Mouse (Mus musculus): ENCODE results near the gene Gm21985. TPM values are rescaled to one million over a fixed set of nuclear protein-coding genes. Genes with fewer than 3 reads are reported as not detected.
A peak's percentile ranks its signal among the peaks of the same experiment; 100 is the strongest.
"Not testable (repeated sequence)": the region's sequence is repeated elsewhere in the genome, so short reads cannot be mapped to it uniquely, and the experiment has no call there.

Gene Gm21985
- polyA plus RNA-seq, 1 experiment from 2014 or later, result not detected

DNA sequence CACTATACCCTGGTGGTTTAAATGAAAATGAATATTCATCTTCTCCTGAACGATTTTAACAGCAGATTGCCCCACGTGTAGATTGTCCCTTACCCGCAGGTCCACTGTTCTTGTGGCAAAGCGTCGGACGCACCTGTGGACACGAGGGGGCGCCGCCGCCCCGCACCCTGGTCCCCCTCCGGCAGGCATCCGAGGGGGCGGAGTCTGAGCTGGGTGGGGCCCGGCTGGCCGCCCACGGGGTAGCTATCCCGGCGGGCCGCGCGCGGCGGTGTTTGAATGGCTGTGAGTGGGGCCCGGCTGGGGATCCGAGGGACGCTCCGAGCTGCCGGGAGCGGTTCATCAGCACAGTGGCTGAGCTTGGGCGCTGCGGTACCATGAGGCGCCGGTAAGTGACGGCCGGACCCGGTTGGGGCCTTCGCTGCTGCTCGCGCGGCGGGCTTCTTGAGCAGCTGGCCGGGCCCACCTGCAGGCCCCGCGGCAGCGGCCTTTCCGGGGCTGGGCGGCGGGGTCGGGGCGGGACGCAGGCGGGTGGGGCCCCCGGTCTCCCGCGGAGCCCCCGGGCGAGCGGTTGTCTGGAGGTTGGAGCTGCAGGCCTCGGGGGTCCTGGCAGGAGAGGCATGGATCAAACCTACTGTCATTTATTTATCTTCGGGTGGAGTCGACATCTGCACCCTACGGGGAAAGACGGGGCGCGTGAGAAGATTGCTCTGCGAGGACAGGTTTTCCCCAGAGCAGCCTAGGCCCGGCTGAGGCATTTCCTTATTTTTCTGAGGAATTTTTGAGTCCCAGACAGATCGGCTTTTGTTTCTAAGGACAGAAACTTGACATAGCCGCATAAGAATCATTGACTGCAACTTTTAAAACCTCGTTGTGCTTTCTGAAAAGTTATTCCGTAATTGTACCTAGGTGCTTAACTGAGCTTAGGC is 113.1 kb downstream of the Gm21985 start, which contains the start of gene Katnbl1:
TSS of gene Katnbl1 (plus strand) at position 239 of the 926 bp plus-strand sequence.
- peak; percentile 100 for ATAC-seq
- Histone ChIP-seq H3K9me3 (replicated peaks) (no peaks in the 10 kb centered on the region), H3K4me2 (peak within 1 kb of the TSS; percentile 71), H3K4me1 (peaks cover 16% of the 10 kb centered on the region), H3K4me3 (peak within 1 kb of the TSS; percentile 92), H3K36me3 (ENCODE audit: poor library complexity, severe bottlenecking) (no peaks in the 10 kb centered on the region), H3K27me3 (0 out of 2 replicates have a peak, but pooled peaks cover 3% of the 10 kb centered on the region), H3K9ac (peak within 1 kb of the TSS; percentile 96), H3K27ac (peak within 1 kb of the TSS; percentile 88)
- under 1% methylated on average over 71 of the region's 72 CpGs for WGBS

DNA sequence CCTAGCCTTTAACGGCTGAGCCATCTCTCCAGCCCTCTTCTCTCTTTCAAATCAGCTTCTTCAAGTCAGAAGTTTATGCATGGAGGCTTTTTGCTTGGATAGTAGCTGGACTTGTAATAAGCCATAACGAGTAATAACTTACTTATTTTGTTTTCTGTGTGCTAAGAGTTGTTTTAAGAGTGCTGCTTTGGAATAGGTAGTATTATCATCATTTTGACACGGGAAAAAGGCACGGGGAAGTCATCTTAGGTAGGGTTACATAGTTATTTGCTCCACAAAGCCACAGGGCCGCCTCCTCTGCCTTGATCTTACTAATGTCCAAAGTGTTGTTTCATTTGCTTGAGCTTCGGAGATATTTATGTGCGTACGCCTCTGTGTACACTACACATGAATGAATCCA is 114.0 kb downstream of the Gm21985 start:
- peaks cover 16% of the 10 kb centered on the region for H3K4me1 ChIP-seq
- H3K9ac ChIP-seq, result peak overlapping the region; percentile 96
- ATAC-seq, result no peak
- no peaks in the 10 kb centered on the region for H3K9me3 ChIP-seq (replicated peaks)
- peak overlapping the region; percentile 71 for H3K4me2 ChIP-seq
- H3K4me3 ChIP-seq, result peak overlapping the region; percentile 92
- H3K27ac ChIP-seq, result no peak overlapping the region
- 0 out of 2 replicates have a peak, but pooled peaks cover 3% of the 10 kb centered on the region for H3K27me3 ChIP-seq
- 54% methylated on average over 8 of the region's 8 CpGs for WGBS
- no peaks in the 10 kb centered on the region for H3K36me3 ChIP-seq (ENCODE audit: poor library complexity, severe bottlenecking)

DNA sequence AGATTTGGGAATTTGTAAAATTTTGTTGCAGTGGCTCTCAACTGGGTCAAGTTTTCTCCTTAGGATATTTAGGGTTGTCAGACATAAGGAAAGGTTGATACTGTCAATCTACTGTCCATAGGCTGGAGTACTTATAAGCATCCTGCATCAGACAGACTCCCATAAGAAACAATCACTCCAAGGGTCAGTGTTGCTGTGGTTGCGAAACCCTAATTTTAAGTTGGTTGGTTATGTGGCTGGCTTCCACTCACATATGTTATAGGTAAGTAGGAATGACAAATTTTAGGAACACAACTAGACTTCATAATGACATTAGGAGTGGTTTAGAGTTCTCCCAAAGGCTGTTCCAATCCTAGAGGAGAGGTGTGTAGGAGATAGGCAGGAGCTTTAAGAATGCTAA is 115.1 kb downstream of the Gm21985 start:
- H3K27ac ChIP-seq, result no peak overlapping the region
- no peak overlapping the region for H3K4me2 ChIP-seq
- no peak overlapping the region for H3K4me3 ChIP-seq
- WGBS, result 95% methylated on average over 1 of the region's 1 CpGs
- ATAC-seq, result no peak
- H3K9me3 ChIP-seq (replicated peaks), result no peaks in the 10 kb centered on the region
- H3K27me3 ChIP-seq, result 0 out of 2 replicates have a peak, but pooled peaks cover 1% of the 10 kb centered on the region
- H3K36me3 ChIP-seq (ENCODE audit: poor library complexity, severe bottlenecking), result no peaks in the 10 kb centered on the region
- peaks cover 16% of the 10 kb centered on the region for H3K4me1 ChIP-seq
- H3K9ac ChIP-seq, result no peak overlapping the region

DNA sequence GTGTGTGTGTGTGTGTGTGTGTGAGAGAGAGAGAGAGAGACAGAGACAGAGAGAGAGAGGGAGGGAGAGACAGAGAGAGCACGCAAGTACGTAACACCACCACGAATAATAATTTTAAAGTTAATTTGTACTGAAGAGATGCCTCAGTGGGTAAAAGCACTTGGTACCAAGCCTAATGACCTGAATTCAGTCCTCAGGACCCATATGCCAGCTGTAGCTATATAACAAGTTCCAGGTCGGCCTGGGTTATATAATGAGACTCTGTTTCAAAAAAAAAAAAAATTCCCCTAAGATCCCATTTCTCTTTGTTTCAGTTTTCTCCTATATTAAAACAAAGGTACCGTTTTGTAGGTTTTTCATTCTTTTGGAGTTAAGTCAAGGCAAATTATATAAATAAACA is 124.7 kb downstream of the Gm21985 start:
- Histone ChIP-seq H3K9me3 (replicated peaks) (no peaks in the 10 kb centered on the region), H3K27ac (no peak overlapping the region), H3K4me2 (no peak overlapping the region), H3K36me3 (ENCODE audit: poor library complexity, severe bottlenecking) (no peaks in the 10 kb centered on the region), H3K4me1 (no peaks in the 10 kb centered on the region), H3K9ac (no peak overlapping the region), H3K27me3 (no peaks in the 10 kb centered on the region), H3K4me3 (no peak overlapping the region)
- WGBS, result 88% methylated on average over 5 of the region's 5 CpGs
- no peak for ATAC-seq

DNA sequence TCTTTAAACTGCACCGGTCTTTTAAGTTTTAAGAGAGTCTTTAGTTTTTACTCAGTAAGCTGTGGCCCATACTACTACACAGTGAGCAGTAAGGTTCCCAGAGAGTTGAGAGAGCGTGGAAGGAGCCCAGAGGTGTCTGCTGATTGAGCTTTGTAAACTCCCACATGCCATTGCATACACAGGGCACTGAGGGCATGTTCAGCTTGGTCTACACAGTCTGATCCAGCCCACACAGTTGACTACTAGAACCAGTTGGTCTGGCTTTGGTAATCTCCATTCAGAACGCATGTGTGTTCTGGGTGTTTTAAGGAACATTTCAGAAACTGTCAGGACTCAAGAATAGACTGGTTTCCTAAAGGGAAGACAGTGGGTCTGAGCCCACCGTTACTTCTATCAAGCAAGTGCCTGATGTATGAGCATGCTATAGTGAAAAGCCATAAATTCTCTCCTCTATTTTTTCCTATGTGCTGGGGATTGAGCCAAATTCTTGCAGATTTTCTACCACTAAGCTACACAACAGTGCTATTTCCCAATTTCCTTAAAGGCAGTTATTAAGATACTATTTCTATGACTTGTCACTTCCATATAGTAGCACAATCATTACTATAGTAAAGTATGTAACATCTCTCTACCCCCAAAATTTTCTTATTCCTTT is 125.4 kb downstream of the Gm21985 start:
- Histone ChIP-seq H3K27ac (no peak overlapping the region), H3K4me2 (no peak overlapping the region), H3K36me3 (ENCODE audit: poor library complexity, severe bottlenecking) (no peaks in the 10 kb centered on the region), H3K9ac (no peak overlapping the region), H3K4me1 (no peaks in the 10 kb centered on the region), H3K27me3 (no peaks in the 10 kb centered on the region), H3K9me3 (replicated peaks) (no peaks in the 10 kb centered on the region), H3K4me3 (no peak overlapping the region)
- WGBS, result 91% methylated on average over 4 of the region's 4 CpGs
- no peak for ATAC-seq

DNA sequence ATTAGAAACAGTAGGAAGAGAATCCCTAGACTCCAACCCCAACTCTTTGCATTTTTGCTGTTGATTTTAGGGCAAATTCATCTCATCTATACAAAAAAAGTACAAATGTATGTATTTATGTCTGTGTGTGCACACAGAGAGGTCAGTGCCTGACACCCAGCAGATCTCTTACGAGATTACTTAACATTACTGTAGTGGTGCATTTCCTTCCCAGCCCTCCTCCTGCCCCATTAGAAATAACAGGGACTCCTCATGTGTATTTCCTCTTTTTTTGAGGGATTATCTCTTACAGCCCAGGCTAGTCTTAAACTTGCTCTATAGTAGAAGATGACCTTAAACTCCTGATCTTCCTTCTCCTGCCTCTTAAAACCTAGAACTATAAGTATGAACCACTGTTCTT is 126.6 kb downstream of the Gm21985 start:
- H3K36me3 ChIP-seq (ENCODE audit: poor library complexity, severe bottlenecking), result no peaks in the 10 kb centered on the region
- H3K9ac ChIP-seq, result no peak overlapping the region
- H3K4me3 ChIP-seq, result no peak overlapping the region
- no peaks in the 10 kb centered on the region for H3K4me1 ChIP-seq
- no peak overlapping the region for H3K4me2 ChIP-seq
- no peak for ATAC-seq
- no peaks in the 10 kb centered on the region for H3K27me3 ChIP-seq
- no peaks in the 10 kb centered on the region for H3K9me3 ChIP-seq (replicated peaks)
- no peak overlapping the region for H3K27ac ChIP-seq
- 95% methylated on average over 1 of the region's 1 CpGs for WGBS

DNA sequence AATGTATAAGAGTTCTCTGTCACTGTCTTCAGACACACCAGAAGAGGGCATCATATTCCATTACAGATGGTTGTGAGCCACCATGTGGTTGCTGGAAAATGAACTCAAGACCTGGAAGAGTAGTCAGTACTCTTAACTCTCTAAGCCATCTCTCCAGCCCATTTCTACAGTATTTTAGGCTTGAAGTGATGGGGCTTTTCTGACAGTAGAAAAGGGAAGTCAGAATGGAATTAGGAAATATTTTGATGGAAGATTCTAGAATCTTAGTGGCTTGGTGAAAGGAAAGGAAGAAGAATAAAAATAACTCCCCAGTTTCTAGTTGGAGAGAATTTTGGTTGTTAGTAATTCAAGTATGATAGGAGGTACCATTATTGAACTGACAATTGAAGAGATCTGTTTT is 127.8 kb downstream of the Gm21985 start:
- H3K27me3 ChIP-seq, result no peaks in the 10 kb centered on the region
- no peaks in the 10 kb centered on the region for H3K36me3 ChIP-seq (ENCODE audit: poor library complexity, severe bottlenecking)
- no peaks in the 10 kb centered on the region for H3K4me1 ChIP-seq
- no peaks in the 10 kb centered on the region for H3K9me3 ChIP-seq (replicated peaks)
- H3K27ac ChIP-seq, result no peak overlapping the region
- no peak overlapping the region for H3K4me3 ChIP-seq
- no peak overlapping the region for H3K9ac ChIP-seq
- no peak overlapping the region for H3K4me2 ChIP-seq
- no peak for ATAC-seq

DNA sequence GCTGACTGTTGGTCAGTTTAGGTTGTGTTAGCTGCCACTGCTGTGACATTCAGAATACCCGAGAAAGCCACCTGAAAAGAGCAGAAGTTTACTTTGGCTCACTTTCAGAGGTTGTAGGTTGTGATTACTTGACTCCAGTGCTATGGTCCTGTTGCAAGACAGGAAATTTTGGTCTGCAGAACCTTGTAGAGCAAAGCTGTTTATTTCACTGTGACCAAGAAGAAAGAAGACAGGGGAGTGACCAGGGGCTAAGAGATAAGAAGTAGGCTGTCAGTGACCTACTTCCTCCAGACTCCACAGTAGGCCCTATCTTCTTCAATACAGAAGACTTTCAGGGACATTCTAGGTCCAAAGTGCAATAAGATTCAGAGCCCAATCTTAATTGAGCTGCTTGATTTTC is 130.5 kb downstream of the Gm21985 start:
- Histone ChIP-seq H3K4me2 (no peak overlapping the region), H3K9ac (no peak overlapping the region), H3K4me1 (no peaks in the 10 kb centered on the region), H3K4me3 (no peak overlapping the region), H3K27ac (no peak overlapping the region), H3K36me3 (ENCODE audit: poor library complexity, severe bottlenecking) (no peaks in the 10 kb centered on the region), H3K27me3 (no peaks in the 10 kb centered on the region), H3K9me3 (replicated peaks) (no peaks in the 10 kb centered on the region)
- WGBS, result 72% methylated on average over 1 of the region's 1 CpGs
- ATAC-seq, result no peak

DNA sequence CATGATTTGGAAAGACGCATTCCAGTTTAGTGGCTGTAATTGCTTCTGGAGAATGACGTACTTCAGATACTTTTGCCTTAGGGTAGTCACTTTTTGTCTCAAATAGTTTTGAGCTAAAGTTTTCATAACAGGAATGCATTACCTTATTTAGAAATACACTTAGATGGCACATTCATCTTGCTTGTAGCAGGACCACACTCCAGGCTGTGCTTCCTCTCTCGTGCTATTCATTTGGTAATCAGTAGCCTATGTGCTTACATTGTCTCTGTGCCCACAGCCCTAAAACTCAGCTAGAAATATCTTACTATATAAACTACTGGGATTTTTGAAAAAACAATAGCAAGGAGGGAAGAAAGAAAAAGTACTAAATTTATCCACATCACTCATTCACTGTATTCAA is 140.9 kb downstream of the Gm21985 start:
- WGBS, result 92% methylated on average over 3 of the region's 3 CpGs
- no peak for ATAC-seq
- H3K4me2 ChIP-seq, result no peak overlapping the region
- H3K27ac ChIP-seq, result no peak overlapping the region
- H3K9ac ChIP-seq, result no peak overlapping the region
- no peaks in the 10 kb centered on the region for H3K4me1 ChIP-seq
- no peak overlapping the region for H3K4me3 ChIP-seq
- H3K9me3 ChIP-seq (replicated peaks), result no peaks in the 10 kb centered on the region
- H3K36me3 ChIP-seq (ENCODE audit: poor library complexity, severe bottlenecking), result peaks cover 25% of the 10 kb centered on the region
- H3K27me3 ChIP-seq, result no peaks in the 10 kb centered on the region

DNA sequence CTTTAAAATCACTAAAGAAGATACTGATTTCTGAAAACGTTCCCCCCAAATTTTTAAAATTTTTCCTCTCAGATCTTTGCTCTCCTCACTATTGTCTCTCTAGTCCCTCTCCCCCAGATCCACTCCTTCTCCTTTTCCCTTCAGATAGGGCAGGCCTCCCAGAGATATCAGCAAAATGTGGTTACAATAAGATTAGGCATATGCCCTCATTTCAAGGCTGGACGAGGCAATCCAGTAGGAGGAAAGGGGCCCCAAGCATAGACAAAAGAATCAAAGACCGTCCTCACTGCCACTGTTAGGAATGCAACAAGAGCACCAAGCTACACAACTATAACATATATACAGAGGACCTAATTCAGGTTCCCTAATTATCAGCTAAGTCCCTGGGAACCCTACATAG is 159.2 kb downstream of the Gm21985 start:
- H3K4me1 ChIP-seq, result no peaks in the 10 kb centered on the region
- H3K36me3 ChIP-seq (ENCODE audit: poor library complexity, severe bottlenecking), result no peaks in the 10 kb centered on the region
- H3K4me3 ChIP-seq, result no peak overlapping the region
- no peak for ATAC-seq
- H3K27ac ChIP-seq, result no peak overlapping the region
- H3K9me3 ChIP-seq (replicated peaks), result no peaks in the 10 kb centered on the region
- no peak overlapping the region for H3K9ac ChIP-seq
- 78% methylated on average over 3 of the region's 3 CpGs for WGBS
- H3K27me3 ChIP-seq, result no peaks in the 10 kb centered on the region
- no peak overlapping the region for H3K4me2 ChIP-seq

DNA sequence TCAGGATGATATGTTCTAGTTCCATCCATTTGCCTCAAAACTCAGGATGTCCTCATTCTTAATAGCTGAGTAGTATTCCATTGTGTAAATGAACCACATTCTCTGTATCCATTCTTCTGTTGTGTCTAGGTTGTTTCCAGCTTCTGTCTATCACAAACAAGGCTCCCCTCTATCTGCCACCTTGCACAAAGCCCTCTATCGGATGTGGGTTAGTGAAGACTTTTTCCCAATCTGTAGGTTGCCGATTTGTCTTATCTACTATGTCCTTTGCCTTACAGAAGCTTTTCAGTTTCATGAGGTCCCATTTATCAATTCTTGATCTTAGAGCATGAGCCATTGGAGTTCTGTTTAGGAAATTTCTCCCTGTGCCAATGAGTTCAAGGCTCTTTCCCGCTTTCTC is 162.4 kb downstream of the Gm21985 start:
- not testable (repeated sequence) for H3K4me3 ChIP-seq; H3K27ac ChIP-seq; H3K27me3 ChIP-seq; H3K4me1 ChIP-seq; ATAC-seq; H3K9me3 ChIP-seq (replicated peaks); H3K4me2 ChIP-seq; H3K36me3 ChIP-seq (ENCODE audit: poor library complexity, severe bottlenecking); H3K9ac ChIP-seq
- 88% methylated on average over 3 of the region's 3 CpGs for WGBS

DNA sequence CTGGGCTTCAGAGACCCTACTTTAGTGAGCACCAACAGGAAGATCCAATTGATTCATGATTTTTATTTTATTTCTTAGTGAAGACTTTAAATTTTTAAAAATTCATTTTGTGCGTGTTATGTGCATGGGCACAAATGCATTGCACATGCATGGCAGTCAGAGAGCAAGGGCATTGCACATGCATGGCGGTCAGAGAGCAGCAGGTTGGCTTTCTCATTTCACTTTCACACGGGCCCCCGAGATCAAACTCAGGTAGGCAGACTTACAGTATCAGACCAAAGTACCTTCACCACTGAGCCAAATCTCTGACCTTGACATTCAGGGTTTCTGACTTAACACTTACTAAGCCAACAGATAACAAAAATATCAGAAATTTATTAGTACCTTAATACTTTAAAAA is 163.6 kb downstream of the Gm21985 start:
- Histone ChIP-seq H3K4me2 (no peak overlapping the region), H3K27ac (no peak overlapping the region), H3K36me3 (ENCODE audit: poor library complexity, severe bottlenecking) (no peaks in the 10 kb centered on the region), H3K4me3 (no peak overlapping the region), H3K9me3 (replicated peaks) (no peaks in the 10 kb centered on the region), H3K9ac (no peak overlapping the region), H3K27me3 (no peaks in the 10 kb centered on the region), H3K4me1 (no peaks in the 10 kb centered on the region)
- 91% methylated on average over 4 of the region's 4 CpGs for WGBS
- no peak for ATAC-seq
